In the genomic region with DNA sequence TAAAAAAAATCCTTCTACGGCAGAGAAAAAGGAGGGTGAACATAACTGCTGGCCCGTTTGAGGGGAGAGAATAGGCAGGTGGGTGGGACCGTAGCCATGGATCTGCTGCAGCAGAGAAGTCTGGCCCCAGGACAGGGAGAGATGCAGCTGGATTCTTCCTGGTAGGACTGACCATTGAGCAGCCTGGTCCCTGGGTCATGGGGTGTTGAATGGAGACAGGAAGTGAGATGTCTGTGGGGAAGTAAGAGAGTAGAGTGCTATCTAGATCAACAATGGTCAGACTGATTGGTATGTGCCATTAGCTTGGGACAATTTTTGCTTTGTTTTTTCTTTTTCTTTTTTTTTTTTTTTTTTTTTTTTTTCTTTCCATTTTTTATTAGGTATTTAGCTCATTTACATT, we compare ENCODE assay signal across 22 mouse cellular contexts.
DNase-seq lines count a peak whose midpoint lies in the region; ATAC-seq and TF ChIP-seq lines count a peak whose summit lies in the region.
"Had no signal": no experiment of that assay in that cellular context is flagged by ENCODE, and none has a peak within 500 bp of the region (broad histone marks: within the 10 kb centered on the region; RNA-seq: fewer than 3 reads in every experiment).

No protein-coding gene starts in this region.

- 93% methylated on average over 3 of the region's 3 CpGs for WGBS in thymus, adult 2 months

- 0 out of 2 replicates have a peak overlapping the region, but pooled peaks have one; percentile 37 for H3K27ac ChIP-seq in ES-E14 (ENCODE audit: insufficient read depth, low read depth, low read length, poor library complexity, severe bottlenecking)
- H3K27ac ChIP-seq in thymus, adult 2 months (ENCODE audit: control insufficient read depth, insufficient read depth, low read length): no peak overlapping the region
- H3K27ac ChIP-seq: embryonic facial prominence, embryonic 13.5 days; hindbrain, embryonic 13.5 days; layer of hippocampus, adult 2 months; limb, embryonic 13.5 days; midbrain, embryonic 13.5 days; stomach, embryonic 15.5 days had no signal

- TF ChIP-seq POLR2A in thymus, adult 2 months (IDR thresholded peaks at IDR 0.05; ENCODE audit: control insufficient read depth, extremely low read depth, insufficient read depth, low read length, poor library complexity): no peak

- TF ChIP-seq CTCF in thymus, adult 2 months (IDR thresholded peaks at IDR 0.05; ENCODE audit: borderline replicate concordance, control insufficient read depth, extremely low read depth, insufficient read depth, low read length, poor library complexity): no peak

- no peaks in the 10 kb centered on the region for H3K9me3 ChIP-seq in ES-E14 (ENCODE audit: control insufficient read depth, insufficient read depth, low read depth, low read length)
- H3K9me3 ChIP-seq: embryonic facial prominence, embryonic 13.5 days; limb, embryonic 13.5 days; midbrain, embryonic 13.5 days; stomach, embryonic 15.5 days had no signal

- peak; percentile 35; the same call in 1 of the 2 replicates for ATAC-seq in granulocyte monocyte progenitor cell, adult 5-6 weeks (replicated peaks; ENCODE audit: poor library complexity, severe bottlenecking)
- ATAC-seq: forebrain, embryonic 16.5 days; intestine, postnatal 0 days; midbrain, embryonic 13.5 days had no signal

- peak; percentile 35 for DNase-seq in lung, postnatal 36 days
- DNase-seq in lung, postnatal 4 days: no peak
- DNase-seq in ES-E14 (ENCODE audit: low read depth, low spot score): no peak
- no peak for DNase-seq in spleen, adult 18-20 months
- DNase-seq in thymus, adult 2 months: no peak
- DNase-seq in urinary bladder, postnatal 36 days (ENCODE audit: low spot score in 2 of 2): no peak
- DNase-seq: adrenal gland, adult 8-10 months; cerebellum, adult 9-10 months; heart, postnatal 14 days; kidney, postnatal 25 days; lung, postnatal 14 days; thymus, postnatal 14 days had no signal

- H3K27me3 ChIP-seq in thymus, adult 2 months (ENCODE audit: control insufficient read depth, insufficient read depth, low read length): no peaks in the 10 kb centered on the region
- H3K27me3 ChIP-seq: embryonic facial prominence, embryonic 13.5 days; hindbrain, embryonic 13.5 days; limb, embryonic 13.5 days; midbrain, embryonic 13.5 days; stomach, embryonic 15.5 days had no signal

- H3K9ac ChIP-seq in ES-E14 (ENCODE audit: insufficient read depth, low read depth, low read length, poor library complexity, severe bottlenecking): no peak overlapping the region; the same call in 1 of the 2 replicates
- H3K9ac ChIP-seq: embryonic facial prominence, embryonic 13.5 days; hindbrain, embryonic 13.5 days; limb, embryonic 13.5 days; midbrain, embryonic 13.5 days; stomach, embryonic 15.5 days had no signal

- in situ Hi-C loops in ES-E14 (cut with MboI; ENCODE audit: low sequenced_read_pairs in 2 of 2, unreplicated experiment in 2 of 2): no loop called here

- H3K4me3 ChIP-seq in ES-E14 (ENCODE audit: insufficient read depth in 1 of 2, low read depth in 1 of 2, low read length in 2 of 2, poor library complexity in 1 of 2, severe bottlenecking in 1 of 2): no peak overlapping the region
- no peak overlapping the region for H3K4me3 ChIP-seq in thymus, adult 2 months (ENCODE audit: control insufficient read depth, insufficient read depth, low read length)
- H3K4me3 ChIP-seq: embryonic facial prominence, embryonic 13.5 days; erythroblast, embryonic 14.5 days; hindbrain, embryonic 13.5 days; layer of hippocampus, adult 2 months; limb, embryonic 13.5 days; midbrain, embryonic 13.5 days; stomach, embryonic 15.5 days had no signal

- peaks cover 14% of the 10 kb centered on the region; the same call in 1 of the 2 replicates for H3K36me3 ChIP-seq in ES-E14 (ENCODE audit: control insufficient read depth, insufficient read depth, low read length, poor library complexity, severe bottlenecking)
- H3K36me3 ChIP-seq in thymus, adult 2 months (ENCODE audit: control insufficient read depth, insufficient read depth, low read length): no peaks in the 10 kb centered on the region
- H3K36me3 ChIP-seq: embryonic facial prominence, embryonic 13.5 days; hindbrain, embryonic 13.5 days; limb, embryonic 13.5 days; midbrain, embryonic 13.5 days; stomach, embryonic 15.5 days had no signal

- peaks cover 21 to 33% of the 10 kb centered on the region in 2 experiments for H3K4me1 ChIP-seq in ES-E14 (ENCODE audit: control insufficient read depth in 2 of 2, insufficient read depth in 2 of 2, low read length in 2 of 2, poor library complexity in 1 of 2)
- no peaks in the 10 kb centered on the region for H3K4me1 ChIP-seq in thymus, adult 2 months (replicated peaks; ENCODE audit: control insufficient read depth, insufficient read depth, low read length)
- H3K4me1 ChIP-seq: hindbrain, embryonic 13.5 days; midbrain, embryonic 13.5 days had no signal

TF ChIP-seq in ES-E14, 5 proteins besides CTCF, POLR2A, EP300 and RAD21:
- TF ChIP-seq CHD2 (IDR thresholded peaks at IDR 0.05; ENCODE audit: low read depth, low read length) (no peak), ZNF384 (IDR thresholded peaks at IDR 0.05; ENCODE audit: low read depth, low read length) (peak; percentile 55)
